Mouse (Mus musculus) MN1 (cell line): Measurements from ENCODE around the gene Cenpx.
"Not testable (repeated sequence)": the region's sequence is repeated elsewhere in the genome, so short reads cannot be mapped to it uniquely, and the experiment has no call there.

Experiments
- DNase-seq: peaks from one replicate; pipeline ENCODE4 v3.0.0-alpha.2; 2016; ENCODE audit warnings: low spot score

Gene Cenpx

DNA sequence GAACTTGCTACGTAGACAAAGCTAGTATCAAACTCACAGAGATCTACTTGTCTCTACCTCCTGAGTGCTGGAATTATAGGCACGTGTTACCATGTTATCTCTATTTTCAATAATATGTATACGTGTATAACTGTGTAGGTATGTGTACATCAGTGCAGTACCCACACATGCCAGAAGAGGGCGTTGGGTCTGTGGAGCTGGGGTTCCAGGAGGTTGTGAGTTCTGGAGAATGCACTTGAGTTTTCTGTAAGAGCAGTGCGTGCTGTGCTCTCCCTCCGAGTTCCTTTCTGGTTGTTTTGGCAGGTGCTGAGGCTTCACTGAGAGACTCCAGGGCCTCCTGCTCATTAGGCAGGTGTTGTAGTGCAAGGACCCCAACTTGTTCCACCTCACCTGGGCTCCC, 17.0 kb downstream of the Cenpx start:
- no peak for DNase-seq

DNA sequence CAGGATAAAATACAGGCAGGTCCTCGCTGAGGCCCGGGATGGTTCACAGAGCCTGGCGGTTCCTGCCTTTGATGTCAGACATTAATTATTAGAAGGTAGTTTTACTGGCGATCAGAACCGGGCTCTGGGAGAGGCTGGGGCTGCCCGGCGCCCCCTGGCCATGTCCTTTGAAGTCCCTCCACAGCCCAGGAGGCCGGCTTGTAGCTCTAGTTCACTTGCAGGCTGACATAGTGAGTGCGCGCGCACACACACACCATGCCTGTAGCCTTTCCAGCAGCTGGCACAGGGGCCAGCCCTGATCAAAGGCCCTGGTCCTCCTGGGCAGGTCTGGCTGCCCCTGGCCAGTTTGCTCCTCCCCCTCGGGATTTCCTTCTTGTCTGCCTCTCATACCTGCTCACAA, 17.9 kb downstream of the Cenpx start:
- no peak for DNase-seq

DNA sequence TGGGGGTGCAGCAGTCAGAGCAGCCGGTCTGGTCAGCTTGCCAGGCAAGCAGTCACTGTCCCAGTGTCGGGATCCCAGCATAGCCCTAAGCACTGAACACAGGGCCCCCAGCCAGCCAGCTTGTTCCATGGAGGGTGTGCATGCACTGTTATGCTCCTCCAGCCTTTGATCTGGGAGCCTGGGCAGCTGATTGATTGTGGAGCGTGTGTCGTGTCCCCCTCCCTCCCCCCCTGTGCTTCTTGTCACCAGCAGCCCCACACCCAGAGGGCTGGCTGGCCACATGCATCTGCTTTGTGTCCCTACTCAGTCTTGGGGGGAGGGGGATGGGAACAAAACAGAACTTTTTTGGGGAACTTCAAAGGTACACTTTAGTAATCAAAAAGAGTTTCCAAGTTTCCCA, 18.4 kb downstream of the Cenpx start:
- no peak for DNase-seq

DNA sequence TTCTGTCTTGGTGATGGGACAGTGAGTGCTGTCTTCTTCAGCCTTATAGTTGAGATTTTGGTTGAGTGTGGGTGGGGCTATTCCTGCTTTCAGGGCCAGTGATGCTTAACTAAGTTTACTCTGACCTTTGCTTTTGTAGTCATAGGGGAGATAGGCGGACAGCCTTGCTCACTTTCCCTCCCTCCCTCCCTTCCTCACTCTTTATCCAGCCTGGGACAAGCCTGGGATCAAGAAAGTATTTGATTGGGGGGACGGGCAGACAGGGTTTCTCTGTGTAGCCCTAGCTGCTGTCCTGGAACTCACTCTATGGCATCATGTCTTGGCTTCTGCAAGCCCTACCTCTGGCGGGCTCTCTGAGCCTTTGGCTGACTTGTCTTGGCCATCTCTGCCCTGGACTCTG, 20.1 kb downstream of the Cenpx start:
- DNase-seq = no peak

DNA sequence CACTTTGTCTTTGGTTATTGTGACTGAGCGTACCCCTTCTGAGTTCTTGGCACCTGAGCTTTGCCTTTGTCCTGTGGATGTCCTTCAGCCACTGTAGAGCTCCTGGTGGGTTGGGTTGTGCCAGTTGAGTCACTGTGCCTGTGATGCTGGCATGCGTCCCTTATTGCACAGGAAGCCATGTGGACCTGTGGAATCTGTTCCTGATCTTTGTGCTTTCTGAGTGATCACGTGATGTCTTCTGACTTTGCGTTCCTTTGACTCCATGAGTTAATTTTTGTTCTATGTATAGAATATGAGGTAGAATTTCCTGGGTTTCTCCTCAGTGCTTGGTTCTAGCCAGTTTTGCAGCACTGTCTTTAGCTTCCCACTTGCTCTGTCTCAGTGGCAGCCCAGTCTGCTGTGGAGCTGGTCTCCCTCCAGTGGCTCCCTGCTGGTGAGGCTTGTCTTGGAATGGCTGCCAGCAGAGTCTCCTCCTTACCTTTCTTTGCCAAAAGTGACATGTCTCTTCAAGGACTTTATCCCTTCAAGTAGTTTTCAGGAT, 21.0 kb downstream of the Cenpx start:
- no peak for DNase-seq

DNA sequence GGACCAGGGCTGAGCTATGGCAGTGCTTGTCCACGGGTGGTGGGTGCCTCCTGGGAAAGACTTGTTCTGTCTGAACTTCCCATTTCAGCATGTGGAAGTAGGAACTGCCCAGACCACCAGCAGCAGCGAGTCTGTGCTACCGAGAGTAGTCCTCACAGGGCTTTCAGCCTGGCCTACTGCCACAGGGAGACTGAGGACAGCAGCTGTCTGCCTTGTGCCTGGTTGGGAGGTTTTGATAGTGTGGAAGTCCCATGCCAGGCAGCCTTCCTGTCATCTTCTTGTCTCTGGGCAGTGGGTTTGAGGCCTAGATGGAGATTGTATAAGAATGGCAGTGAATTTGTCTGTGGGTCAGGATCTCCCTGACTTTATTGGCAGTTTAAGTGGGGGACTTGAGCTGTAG, 24.2 kb downstream of the Cenpx start:
- DNase-seq = no peak

DNA sequence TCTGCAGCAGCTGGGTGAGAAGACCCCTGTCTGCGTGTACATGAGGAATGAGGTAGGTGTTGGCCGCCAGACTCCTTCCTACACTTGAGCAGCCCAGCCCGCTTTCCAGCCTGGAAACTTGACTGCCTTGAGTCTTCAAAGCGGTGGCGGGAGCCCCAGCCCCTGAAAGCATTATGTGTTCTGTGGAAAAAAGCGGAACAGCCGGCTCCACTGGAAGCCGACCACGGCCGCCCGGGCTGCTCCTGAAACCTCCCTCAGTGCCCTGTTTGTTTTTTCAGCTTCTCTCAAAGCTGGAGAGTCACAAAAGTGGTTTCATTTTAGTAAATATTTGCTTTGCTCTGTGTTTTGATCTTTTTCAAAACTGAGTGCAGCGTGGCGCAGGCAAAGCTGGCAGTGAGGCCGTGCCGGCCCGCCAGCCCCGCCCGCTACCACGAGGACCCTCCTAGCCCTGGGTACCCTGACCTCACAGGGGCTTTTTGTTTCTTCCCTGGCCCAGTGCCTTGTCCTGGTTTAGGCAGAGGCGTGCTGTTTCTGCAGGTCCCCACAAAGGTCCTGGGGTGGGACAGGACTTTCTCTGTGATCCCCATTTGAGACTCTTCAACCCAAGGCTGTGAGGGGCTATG, 26.8 kb downstream of the Cenpx start:
- no peak for DNase-seq

DNA sequence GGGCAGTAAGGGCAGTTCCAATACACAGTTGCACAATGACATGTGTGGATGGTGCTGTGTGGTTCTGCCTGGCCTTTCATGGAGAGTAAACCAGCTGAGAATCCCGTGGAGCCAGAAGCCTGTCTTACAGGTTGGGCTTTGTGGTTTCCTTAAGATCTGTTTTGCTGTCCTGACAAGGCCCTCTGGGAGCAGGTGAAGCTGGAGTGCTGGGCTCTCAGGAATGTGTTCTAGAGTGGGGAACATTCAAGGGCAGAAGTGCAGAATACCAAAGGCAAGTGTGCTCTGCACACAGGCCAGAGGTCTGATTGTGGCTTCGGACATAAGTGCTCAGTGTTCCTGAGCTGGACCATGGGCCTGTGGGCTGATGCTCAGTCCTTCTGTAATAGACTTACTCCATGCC, 28.9 kb downstream of the Cenpx start:
- no peak for DNase-seq

DNA sequence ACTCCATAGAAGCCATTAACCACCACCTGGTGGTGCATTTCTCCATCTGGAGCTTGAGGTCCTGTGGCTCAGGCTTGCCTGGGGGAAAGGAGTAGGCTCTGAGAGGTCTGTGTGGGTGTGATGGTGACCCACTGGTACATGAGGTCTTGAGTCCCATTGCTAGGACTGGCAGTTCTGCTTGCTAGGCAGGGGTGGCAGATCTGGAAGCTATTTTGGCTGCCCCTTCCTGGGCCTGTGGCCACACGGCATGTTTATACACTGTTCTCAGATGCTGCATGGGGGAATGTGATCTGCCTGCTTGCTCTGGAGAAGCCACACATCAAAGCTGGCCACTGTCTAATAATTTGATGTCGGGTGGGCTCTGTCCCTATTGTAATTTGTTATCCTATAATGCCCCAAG, 29.5 kb downstream of the Cenpx start:
- no peak for DNase-seq

DNA sequence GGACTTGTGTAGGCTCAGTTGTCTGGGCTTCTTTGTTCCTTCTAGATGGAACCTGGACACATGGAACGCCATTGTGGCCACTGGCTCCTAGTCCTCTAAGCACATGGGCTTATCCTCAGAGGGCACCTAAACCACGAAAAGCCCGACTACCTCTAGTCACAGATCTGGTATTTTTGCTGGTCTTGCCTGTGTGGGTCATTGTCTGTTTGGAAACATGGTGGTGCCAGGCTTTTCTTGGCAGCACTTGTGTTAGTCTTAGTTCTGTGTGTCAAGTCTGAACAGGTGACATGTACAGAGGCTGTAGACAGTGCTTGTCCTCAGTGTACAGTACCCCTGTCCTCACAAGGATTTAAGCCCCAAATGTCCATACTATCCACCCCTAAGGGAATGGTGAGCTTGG, 30.0 kb downstream of the Cenpx start:
- DNase-seq = no peak

DNA sequence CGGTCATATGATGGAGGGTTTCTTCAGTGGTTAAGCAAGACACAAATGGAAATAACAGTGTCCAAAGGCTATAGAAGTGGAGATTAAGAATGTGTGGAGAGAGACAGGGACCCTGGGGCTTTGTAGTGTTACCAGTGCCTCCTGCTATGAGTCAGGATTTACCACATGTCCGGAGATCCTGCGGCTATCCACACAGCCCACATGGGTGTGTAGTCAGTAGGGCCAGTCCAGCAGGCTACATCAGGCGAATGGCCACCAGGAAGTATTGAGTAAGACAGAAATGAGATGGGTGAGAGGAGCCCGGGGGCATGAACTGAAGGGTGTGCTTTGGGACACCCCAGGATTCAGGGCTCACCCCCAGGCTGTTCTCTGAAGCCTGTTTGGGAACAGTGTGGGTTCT, 30.9 kb downstream of the Cenpx start:
- no peak for DNase-seq

DNA sequence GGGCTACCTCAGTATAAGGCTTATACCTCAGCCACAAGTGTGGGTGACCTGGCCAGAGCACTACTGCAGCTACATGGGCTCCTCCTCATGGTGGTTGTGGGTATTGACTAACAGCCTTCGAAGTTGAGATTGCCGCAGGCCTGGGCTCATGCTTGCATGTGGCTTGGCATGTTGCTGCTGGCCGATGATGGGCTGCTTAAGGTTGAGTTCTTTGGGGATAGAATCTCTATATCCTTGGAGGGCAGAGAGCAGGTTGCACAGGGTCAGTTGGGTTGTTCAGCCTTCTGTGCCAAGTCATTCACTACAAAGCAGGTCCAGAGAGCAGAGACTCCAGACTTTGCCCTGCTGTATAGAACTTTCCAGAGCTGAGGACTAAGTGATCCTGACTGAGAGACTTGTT, 33.6 kb downstream of the Cenpx start:
- peak; percentile 69 for DNase-seq

DNA sequence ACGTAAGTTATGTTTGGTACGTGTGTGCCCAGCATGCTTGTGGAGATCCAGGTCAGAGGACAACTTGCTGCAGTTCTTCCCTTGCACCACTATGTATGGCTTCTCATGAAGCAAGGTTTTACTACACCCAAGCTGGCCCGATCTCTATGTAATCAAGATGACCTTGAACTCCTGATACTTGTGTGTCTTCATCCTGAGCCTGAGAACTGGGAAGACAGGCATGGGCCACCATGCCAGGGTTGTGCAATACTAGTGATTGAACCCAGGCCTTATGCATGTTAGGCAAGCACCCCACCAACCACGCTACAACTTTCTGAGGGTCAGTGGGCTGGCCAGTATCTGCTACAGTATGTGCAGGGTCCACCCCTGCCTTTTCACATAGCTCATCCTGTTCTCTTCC, 36.6 kb downstream of the Cenpx start:
- no peak for DNase-seq

DNA sequence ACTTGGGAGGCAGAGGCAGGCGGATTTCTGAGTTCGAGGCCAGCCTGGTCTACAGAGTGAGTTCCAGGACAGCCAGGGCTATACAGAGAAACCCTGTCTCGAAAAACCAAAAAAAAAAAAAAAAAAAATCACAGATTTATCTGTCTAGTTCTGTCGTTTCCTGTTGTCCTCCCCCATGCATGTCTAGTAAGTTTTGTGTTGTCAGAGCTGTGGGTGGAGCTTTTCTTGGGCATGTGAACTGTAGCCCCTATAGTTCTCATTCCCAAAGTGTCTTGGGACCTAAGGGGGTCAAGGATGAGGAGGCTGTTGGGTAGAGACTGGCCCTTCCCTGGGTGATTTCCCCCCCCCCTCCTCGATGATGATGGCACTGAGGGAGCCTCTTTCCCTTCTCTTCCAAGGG, 37.7 kb downstream of the Cenpx start:
- DNase-seq = not testable (repeated sequence)

DNA sequence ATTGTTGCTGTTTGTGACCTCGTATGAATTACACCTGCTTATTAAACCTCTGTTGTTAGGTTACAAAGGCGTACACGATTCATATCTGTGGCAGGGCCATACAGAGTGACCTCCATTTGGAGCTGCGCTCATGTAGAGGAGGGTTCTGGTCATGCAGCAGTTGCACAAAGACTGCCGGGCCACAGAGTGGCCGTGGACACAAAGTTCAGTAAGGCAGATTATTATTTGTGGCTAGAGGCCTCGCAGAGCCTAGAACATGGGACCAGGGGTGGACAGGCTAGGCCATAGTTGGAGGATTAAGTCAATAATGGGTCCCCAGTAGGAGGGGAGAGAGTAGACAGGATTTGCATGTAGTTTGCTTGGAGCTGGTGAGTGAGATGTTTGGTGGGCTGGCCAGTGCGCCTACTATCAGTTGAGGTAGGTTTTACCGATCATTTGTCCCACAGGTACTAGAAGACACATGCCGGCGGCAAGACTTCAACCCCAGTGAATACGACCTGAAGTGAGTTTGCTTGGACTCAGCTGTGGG, 39.9 kb downstream of the Cenpx start:
- no peak for DNase-seq

DNA sequence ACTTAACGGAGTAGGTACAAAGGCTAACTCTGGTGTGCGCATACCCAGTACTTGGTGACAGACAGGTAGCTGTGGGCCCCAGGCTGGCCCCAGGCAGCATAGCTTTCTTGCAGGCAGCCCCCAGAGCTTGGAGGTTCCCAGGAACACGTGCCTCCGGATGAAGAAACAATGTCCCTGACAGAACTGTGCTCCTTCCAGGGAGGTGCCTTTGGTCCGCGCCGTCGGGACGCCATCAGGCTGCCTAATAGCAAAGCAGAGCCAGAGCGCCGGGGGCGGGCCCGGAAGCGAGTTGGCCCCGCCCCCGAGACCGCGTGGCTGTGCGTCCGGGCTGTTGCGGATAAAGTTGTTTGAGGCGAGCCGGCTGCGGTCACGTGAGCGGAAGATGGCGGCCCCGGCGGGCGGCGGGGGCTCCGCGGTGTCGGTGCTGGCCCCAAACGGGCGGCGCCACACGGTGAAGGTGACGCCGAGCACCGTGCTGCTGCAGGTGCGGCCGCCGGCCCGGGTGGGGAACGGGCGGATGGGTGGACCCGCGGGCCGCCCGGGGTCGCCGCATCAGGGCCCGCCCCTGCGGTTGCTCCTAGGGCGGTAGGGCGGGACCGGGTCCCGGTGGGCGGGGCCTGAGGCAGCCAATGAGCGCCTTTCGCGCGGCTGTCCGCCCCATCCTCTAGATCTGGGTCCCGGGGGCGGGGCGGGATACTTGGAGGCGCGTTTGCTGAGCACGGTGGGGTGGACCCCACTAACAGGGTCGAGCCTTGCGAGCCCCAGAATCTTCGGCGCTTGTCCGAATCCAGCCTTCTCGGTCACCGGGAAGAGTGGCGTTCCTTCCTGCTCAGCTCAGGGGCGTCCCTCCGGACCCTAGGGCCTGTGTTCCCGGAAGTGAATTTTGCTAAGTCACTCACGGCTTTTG, 40.6 kb downstream of the Cenpx start, which contains the start of gene Aspscr1:
TSS of gene Aspscr1 (plus strand) at position 287 of the 907 bp plus-strand sequence.
- DNase-seq = peak; percentile 95

DNA sequence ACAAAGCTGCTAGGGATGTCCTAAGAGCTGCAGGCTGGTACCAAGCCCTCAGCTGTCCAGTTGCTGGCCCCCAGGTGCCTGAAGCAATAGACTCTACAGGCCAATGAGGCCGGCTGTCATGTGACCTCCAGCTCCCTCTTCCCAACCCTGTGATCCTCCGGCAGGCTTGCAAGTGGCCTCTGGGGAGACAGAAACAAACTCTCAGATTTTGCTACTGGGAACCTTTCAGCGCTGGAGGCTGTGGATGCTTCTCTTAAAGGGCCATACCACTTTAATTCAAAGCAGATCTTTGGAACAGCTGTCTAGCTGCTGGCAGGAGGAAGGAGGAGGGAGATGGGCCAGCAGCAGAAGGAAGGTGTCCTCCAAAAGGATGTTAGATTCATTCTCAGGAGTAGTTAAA, 46.9 kb downstream of the Cenpx start:
- DNase-seq = peak; percentile 59

DNA sequence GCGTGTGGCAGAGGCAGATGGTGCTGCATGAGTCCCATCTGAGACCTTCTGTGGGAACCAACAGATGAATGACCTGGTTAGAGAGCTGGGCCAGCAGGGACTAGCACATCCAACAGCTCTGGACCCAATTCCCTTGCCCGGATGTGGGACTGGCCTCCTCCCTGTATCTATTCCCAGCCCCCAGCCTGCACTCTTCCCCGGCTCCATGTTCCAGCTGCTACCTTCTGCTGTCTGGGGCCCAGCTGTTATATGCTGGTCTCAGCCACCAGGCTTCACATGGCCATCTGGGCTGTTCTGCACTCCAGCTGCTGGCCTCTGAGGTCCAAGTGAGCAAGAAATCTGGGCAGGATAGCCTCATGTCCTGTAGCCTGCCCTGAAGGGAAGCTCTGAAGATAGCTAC, 48.1 kb downstream of the Cenpx start:
- no peak for DNase-seq

DNA sequence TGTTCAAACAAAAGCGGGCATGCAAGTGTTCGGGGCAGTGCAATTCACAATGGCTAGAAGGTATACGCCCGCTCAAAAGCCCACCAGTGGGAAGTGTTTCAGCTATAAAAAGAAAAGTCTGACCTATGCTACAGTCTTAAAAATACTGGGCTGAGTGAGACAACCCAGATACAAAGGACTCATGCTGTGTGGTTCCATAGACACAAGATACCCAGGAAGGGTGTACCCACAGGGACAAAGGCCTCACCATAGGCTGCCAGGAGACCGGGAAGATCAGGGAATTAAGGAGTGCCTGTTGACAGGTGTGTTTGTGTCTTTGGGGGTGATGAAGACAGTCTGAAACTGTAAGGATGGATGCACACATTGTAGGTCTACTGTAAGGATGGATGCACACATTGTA, 49.8 kb downstream of the Cenpx start:
- no peak for DNase-seq

DNA sequence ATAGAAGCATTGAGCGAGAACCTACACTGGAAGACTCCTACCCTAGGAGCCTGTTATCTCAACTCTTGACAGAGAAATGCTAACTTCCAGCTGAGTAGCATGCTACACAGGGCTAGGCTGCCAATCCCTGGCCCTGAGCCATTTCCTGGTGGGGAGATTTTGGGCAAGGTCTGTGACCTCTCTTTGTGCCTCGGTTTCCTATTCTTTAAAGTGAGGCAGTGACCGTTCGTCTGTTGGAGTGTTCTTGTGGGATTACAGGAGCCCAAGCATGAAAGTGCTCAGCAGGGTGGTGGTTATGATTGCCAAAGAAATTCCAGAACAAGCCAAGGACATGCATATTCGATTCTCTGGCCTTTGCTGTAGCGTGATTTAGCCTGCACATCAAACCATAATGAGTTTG, 50.8 kb downstream of the Cenpx start:
- no peak for DNase-seq

DNA sequence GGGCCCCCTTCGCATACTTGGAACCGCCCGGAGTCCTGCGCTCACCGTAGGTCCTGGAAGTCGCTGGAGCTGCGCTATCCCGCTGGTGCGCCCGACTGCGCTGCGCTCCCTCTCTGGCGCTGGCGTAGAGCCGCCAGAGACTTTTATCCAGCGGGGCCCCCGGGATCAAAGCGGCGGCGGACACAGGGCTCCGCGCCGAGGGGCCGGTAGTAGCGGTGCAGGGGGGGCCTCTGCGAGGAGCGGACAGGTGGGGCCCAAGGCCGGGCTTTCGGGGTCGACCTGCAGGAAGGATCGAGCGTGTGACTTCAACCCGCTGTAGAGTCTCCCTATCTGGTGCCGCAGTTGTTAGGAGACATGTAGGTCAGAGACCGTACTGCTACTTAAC, 52.5 kb downstream of the Cenpx start, which contains the start of gene Notum:
TSS of gene Notum (minus strand) at position 100 of the 385 bp plus-strand sequence.
- no peak for DNase-seq
